Mouse (Mus musculus): ENCODE results near the gene Kpnb1. TPM values are rescaled to one million over a fixed set of nuclear protein-coding genes. Genes with fewer than 3 reads are reported as not detected.
A peak's percentile ranks its signal among the peaks of the same experiment; 100 is the strongest.

Kpnb1 gene
- polyA plus RNA-seq, 1 experiment, result 22.8 TPM

DNA sequence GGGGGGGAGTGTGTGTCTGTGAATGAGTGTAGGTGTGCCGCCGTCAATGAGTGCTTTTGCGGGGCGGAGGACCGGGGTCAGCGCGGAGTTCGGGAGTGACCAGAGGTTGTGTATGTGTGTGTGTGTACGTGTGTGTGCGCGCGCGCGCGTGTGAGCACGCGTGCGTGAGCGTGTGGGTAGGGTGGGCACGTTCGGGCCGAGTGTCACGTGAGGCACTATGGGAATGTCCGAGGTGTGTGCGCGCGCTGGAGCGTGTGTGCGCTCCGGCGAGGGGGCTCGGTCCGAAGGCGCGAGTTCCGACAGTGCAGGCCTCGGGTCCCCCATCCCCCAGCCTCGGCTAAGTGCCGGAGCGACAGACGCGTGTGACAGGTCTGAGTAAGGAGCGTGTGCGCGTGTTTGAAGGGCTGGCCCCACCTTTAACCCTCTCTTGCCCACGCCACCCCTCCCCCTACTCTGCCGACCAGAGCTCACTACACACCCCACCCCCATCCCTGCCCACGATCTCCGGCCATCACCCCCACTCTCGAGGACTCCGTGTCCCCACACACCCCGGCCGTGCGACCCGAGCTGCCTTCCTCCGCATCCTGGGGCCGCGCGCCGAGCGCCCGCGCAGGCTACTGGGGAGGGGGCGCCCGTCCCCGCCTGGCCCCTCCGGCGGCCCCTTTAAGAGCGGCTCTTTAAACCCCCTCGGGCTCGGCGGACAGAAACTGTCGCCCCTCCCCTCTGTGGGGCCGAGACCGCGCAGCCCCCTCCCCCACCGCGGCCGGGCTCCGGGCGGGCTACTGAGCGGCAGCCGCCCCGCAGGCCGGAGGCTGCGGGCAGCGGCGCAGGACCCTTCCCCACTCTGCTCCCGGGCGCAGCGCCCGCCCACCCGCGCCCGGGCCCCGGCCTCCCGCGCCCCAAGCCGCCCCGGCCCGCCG is 37.0 kb downstream of the Kpnb1 start:
- Histone ChIP-seq H3K36me3 (ENCODE audit: control insufficient read depth, insufficient read depth, low read length) (no peaks in the 10 kb centered on the region), H3K4me3 (ENCODE audit: extremely low read depth, insufficient read depth, insufficient read length) (peak overlapping the region; percentile 53), H3K27me3 (ENCODE audit: control insufficient read depth, insufficient read depth, low read length) (peaks cover 15% of the 10 kb centered on the region), H3K27ac (ENCODE audit: insufficient read depth, low read length) (peak overlapping the region; percentile 61), H3K4me1 (ENCODE audit: control insufficient read depth, insufficient read depth, insufficient read length) (peaks cover 14% of the 10 kb centered on the region)
- TF ChIP-seq CTCF (IDR thresholded peaks at IDR 0.05; ENCODE audit: extremely low read depth, insufficient read depth, insufficient read length, insufficient replicate concordance) (no peak), POLR2A (IDR thresholded peaks at IDR 0.05; ENCODE audit: low read depth, low read length) (no peak)
- no peak for DNase-seq (ENCODE audit: low read depth in 1 of 2, low spot score in 2 of 2)
- WGBS, result 1% methylated on average over 78 of the region's 102 CpGs

- DNase-seq (ENCODE audit: low read depth in 1 of 2, low spot score in 2 of 2), result no peak
- peak overlapping the region; percentile 53; the same call in 1 of the 2 replicates for H3K4me3 ChIP-seq (ENCODE audit: extremely low read depth, insufficient read depth, insufficient read length)
- WGBS, result 8% methylated on average over 14 of the region's 14 CpGs
- H3K27me3 ChIP-seq (ENCODE audit: control insufficient read depth, insufficient read depth, low read length), result peaks cover 15% of the 10 kb centered on the region
- TF ChIP-seq POLR2A (IDR thresholded peaks at IDR 0.05; ENCODE audit: low read depth, low read length) (no peak; the same call in 1 of the 2 replicates), CTCF (IDR thresholded peaks at IDR 0.05; ENCODE audit: extremely low read depth, insufficient read depth, insufficient read length, insufficient replicate concordance) (no peak)
- peak overlapping the region; percentile 69 for H3K27ac ChIP-seq (ENCODE audit: insufficient read depth, low read length)
- H3K4me1 ChIP-seq (ENCODE audit: control insufficient read depth, insufficient read depth, insufficient read length), result peaks cover 14% of the 10 kb centered on the region
- H3K36me3 ChIP-seq (ENCODE audit: control insufficient read depth, insufficient read depth, low read length), result no peaks in the 10 kb centered on the region
These were observed 37.7 kb downstream of the Kpnb1 start for GRCm38 (mm10) chr11:97149995-97150410.

DNA sequence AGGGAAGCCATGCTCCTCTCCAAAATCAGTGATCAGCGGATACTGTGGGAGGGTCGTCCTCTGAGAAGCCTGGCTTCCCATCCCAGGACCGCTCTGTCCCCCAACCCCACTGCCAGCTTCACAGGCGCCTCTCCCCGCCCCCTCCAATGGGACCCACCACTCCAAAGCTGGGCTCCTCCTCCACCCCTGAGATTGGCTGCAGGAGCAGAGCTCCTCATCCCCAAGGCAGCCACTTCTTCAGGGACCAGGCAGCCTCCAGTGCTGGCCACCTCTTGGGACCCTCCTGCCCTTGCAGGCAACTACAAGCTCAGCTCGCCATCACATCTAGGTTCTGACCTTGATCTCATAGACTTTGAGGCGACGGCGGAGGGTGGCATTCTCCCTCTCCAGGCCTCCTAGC is 38.7 kb downstream of the Kpnb1 start:
- DNase-seq (ENCODE audit: low read depth in 1 of 2, low spot score in 2 of 2), result no peak
- no peak for TF ChIP-seq POLR2A (IDR thresholded peaks at IDR 0.05; ENCODE audit: low read depth, low read length)
- TF ChIP-seq CTCF (IDR thresholded peaks at IDR 0.05; ENCODE audit: extremely low read depth, insufficient read depth, insufficient read length, insufficient replicate concordance), result no peak
- peaks cover 17% of the 10 kb centered on the region for H3K4me1 ChIP-seq (ENCODE audit: control insufficient read depth, insufficient read depth, insufficient read length)
- H3K27ac ChIP-seq (ENCODE audit: insufficient read depth, low read length), result 0 out of 2 replicates have a peak overlapping the region, but pooled peaks have one; percentile 69
- no peak overlapping the region for H3K4me3 ChIP-seq (ENCODE audit: extremely low read depth, insufficient read depth, insufficient read length)
- H3K27me3 ChIP-seq (ENCODE audit: control insufficient read depth, insufficient read depth, low read length), result peaks cover 15% of the 10 kb centered on the region
- 90% methylated on average over 9 of the region's 9 CpGs for WGBS
- no peaks in the 10 kb centered on the region for H3K36me3 ChIP-seq (ENCODE audit: control insufficient read depth, insufficient read depth, low read length)

- peaks cover 15% of the 10 kb centered on the region for H3K27me3 ChIP-seq (ENCODE audit: control insufficient read depth, insufficient read depth, low read length)
- 78% methylated on average over 12 of the region's 12 CpGs for WGBS
- peaks cover 21% of the 10 kb centered on the region for H3K4me1 ChIP-seq (ENCODE audit: control insufficient read depth, insufficient read depth, insufficient read length)
- H3K4me3 ChIP-seq (ENCODE audit: extremely low read depth, insufficient read depth, insufficient read length), result no peak overlapping the region
- no peak overlapping the region for H3K27ac ChIP-seq (ENCODE audit: insufficient read depth, low read length)
- TF ChIP-seq CTCF (IDR thresholded peaks at IDR 0.05; ENCODE audit: extremely low read depth, insufficient read depth, insufficient read length, insufficient replicate concordance) (no peak), POLR2A (IDR thresholded peaks at IDR 0.05; ENCODE audit: low read depth, low read length) (no peak)
- no peaks in the 10 kb centered on the region for H3K36me3 ChIP-seq (ENCODE audit: control insufficient read depth, insufficient read depth, low read length)
- DNase-seq (ENCODE audit: low read depth in 1 of 2, low spot score in 2 of 2), result no peak
These were observed 39.1 kb downstream of the Kpnb1 start for GRCm38 (mm10) chr11:97148591-97148990.

- Histone ChIP-seq H3K27me3 (ENCODE audit: control insufficient read depth, insufficient read depth, low read length) (peaks cover 14% of the 10 kb centered on the region), H3K4me3 (ENCODE audit: extremely low read depth, insufficient read depth, insufficient read length) (no peak overlapping the region), H3K4me1 (ENCODE audit: control insufficient read depth, insufficient read depth, insufficient read length) (peaks cover 33% of the 10 kb centered on the region), H3K27ac (ENCODE audit: insufficient read depth, low read length) (no peak overlapping the region), H3K36me3 (ENCODE audit: control insufficient read depth, insufficient read depth, low read length) (no peaks in the 10 kb centered on the region)
- WGBS, result 53% methylated on average over 8 of the region's 8 CpGs
- TF ChIP-seq CTCF (IDR thresholded peaks at IDR 0.05; ENCODE audit: extremely low read depth, insufficient read depth, insufficient read length, insufficient replicate concordance) (no peak), POLR2A (IDR thresholded peaks at IDR 0.05; ENCODE audit: low read depth, low read length) (no peak)
- DNase-seq (ENCODE audit: low read depth in 1 of 2, low spot score in 2 of 2), result no peak
These were observed 40.3 kb downstream of the Kpnb1 start for GRCm38 (mm10) chr11:97147333-97147732.

DNA sequence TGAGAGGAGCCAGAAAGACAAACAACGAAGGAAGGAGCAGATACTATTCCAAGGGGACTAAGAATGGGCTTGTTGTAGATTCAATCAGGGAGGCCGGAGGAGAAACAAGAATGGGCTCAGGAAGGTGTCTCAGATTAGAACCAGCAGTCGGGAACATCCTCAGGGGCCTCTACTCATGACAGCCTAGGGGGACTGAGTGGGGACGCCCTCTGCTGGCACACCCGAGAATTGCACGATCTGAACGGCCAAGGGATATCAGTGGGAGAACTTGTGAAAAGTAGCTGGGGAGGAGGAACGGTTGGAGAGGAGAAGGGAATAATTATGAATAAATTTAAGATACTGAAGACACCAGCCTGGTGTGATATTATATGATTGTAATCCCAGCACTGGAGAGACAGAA is 41.0 kb downstream of the Kpnb1 start:
- no peak for TF ChIP-seq POLR2A (IDR thresholded peaks at IDR 0.05; ENCODE audit: low read depth, low read length)
- TF ChIP-seq CTCF (IDR thresholded peaks at IDR 0.05; ENCODE audit: extremely low read depth, insufficient read depth, insufficient read length, insufficient replicate concordance), result peak; percentile 96
- Histone ChIP-seq H3K36me3 (ENCODE audit: control insufficient read depth, insufficient read depth, low read length) (no peaks in the 10 kb centered on the region), H3K4me1 (ENCODE audit: control insufficient read depth, insufficient read depth, insufficient read length) (peaks cover 38% of the 10 kb centered on the region), H3K27ac (ENCODE audit: insufficient read depth, low read length) (no peak overlapping the region), H3K4me3 (ENCODE audit: extremely low read depth, insufficient read depth, insufficient read length) (no peak overlapping the region), H3K27me3 (ENCODE audit: control insufficient read depth, insufficient read depth, low read length) (peaks cover 12% of the 10 kb centered on the region)
- 23% methylated on average over 8 of the region's 8 CpGs for WGBS
- DNase-seq (ENCODE audit: low read depth in 1 of 2, low spot score in 2 of 2), result peak in 1 of 2 experiments; percentile 74

- Histone ChIP-seq H3K36me3 (ENCODE audit: control insufficient read depth, insufficient read depth, low read length) (no peaks in the 10 kb centered on the region), H3K27me3 (ENCODE audit: control insufficient read depth, insufficient read depth, low read length) (peaks cover 5% of the 10 kb centered on the region), H3K4me1 (ENCODE audit: control insufficient read depth, insufficient read depth, insufficient read length) (peaks cover 43% of the 10 kb centered on the region), H3K4me3 (ENCODE audit: extremely low read depth, insufficient read depth, insufficient read length) (no peak overlapping the region), H3K27ac (ENCODE audit: insufficient read depth, low read length) (peak overlapping the region; percentile 85)
- 77% methylated on average over 9 of the region's 9 CpGs for WGBS
- no peak for DNase-seq (ENCODE audit: low read depth in 1 of 2, low spot score in 2 of 2)
- TF ChIP-seq POLR2A (IDR thresholded peaks at IDR 0.05; ENCODE audit: low read depth, low read length) (no peak), CTCF (IDR thresholded peaks at IDR 0.05; ENCODE audit: extremely low read depth, insufficient read depth, insufficient read length, insufficient replicate concordance) (no peak)
These were observed 41.7 kb downstream of the Kpnb1 start for GRCm38 (mm10) chr11:97145951-97146350.
